Mouse (Mus musculus) skeletal muscle tissue, adult 2 months (tissue): ENCODE data around the gene Optn.

Experiments
- DNase-seq: peaks from one replicate; pipeline ENCODE4 v3.0.0-alpha.2; 2012; ENCODE audit warnings: low read depth, low spot score

Gene Optn

GRCm38 (mm10) chr2:5061133-5061708, 2.6 kb downstream of the Optn start:
- no peak for DNase-seq

- no peak for DNase-seq
These were observed 3.9 kb downstream of the Optn start for GRCm38 (mm10) chr2:5059997-5060396.

- no peak for DNase-seq
These were observed 5.4 kb downstream of the Optn start for GRCm38 (mm10) chr2:5058436-5058835.

- no peak for DNase-seq
These were observed 13.3 kb downstream of the Optn start for GRCm38 (mm10) chr2:5050562-5050961.

GRCm38 (mm10) chr2:5047016-5047415, 16.8 kb downstream of the Optn start:
- no peak for DNase-seq

GRCm38 (mm10) chr2:5045269-5045965, 18.4 kb downstream of the Optn start:
- no peak for DNase-seq

GRCm38 (mm10) chr2:5044321-5044720, 19.5 kb downstream of the Optn start:
- no peak for DNase-seq

- no peak for DNase-seq
These were observed 20.4 kb downstream of the Optn start for GRCm38 (mm10) chr2:5043476-5043761.

- DNase-seq, result peak; percentile 83
These were observed 21.0 kb downstream of the Optn start for GRCm38 (mm10) chr2:5042616-5043475.

- no peak for DNase-seq
These were observed 22.0 kb downstream of the Optn start for GRCm38 (mm10) chr2:5041854-5042253.

- DNase-seq, result peak; percentile 86
These were observed 23.3 kb downstream of the Optn start for GRCm38 (mm10) chr2:5040281-5041161.

GRCm38 (mm10) chr2:5039350-5040170, 24.3 kb downstream of the Optn start:
- DNase-seq, result no peak

GRCm38 (mm10) chr2:5038320-5038719, 25.5 kb downstream of the Optn start:
- DNase-seq, result no peak

GRCm38 (mm10) chr2:5037390-5037789, 26.5 kb downstream of the Optn start:
- DNase-seq, result no peak

- DNase-seq, result no peak
These were observed 27.3 kb downstream of the Optn start for GRCm38 (mm10) chr2:5036411-5037076.

GRCm38 (mm10) chr2:5035241-5035640, 28.6 kb downstream of the Optn start:
- DNase-seq, result no peak

GRCm38 (mm10) chr2:5034801-5035200, 29.1 kb downstream of the Optn start:
- no peak for DNase-seq

GRCm38 (mm10) chr2:5033546-5034420, 30.1 kb downstream of the Optn start:
- peak; percentile 65 for DNase-seq

- DNase-seq, result peak; percentile 60
These were observed 31.2 kb downstream of the Optn start for GRCm38 (mm10) chr2:5032665-5033064.
